Mouse (Mus musculus): ENCODE data around the gene Nfix. TPM values are rescaled to one million over a fixed set of nuclear protein-coding genes. Genes with fewer than 3 reads are reported as not detected.

Gene Nfix
- total and polyA plus RNA-seq, 2 experiments from 2014 or later, result 92.5 to 123 TPM

GRCm38 (mm10) chr8:84749519-84749918 lies 50.6 kb downstream of the Nfix start:
- no peak for TF ChIP-seq CTCF (IDR thresholded peaks at IDR 0.05; ENCODE audit: low read depth)
- ATAC-seq, result no peak
- Histone ChIP-seq H3K36me3 (ENCODE audit: insufficient read depth, low read length) (no peaks in the 10 kb centered on the region), H3K4me2 (ENCODE audit: low read depth, low read length) (peak overlapping the region; percentile 8; the same call in 1 of the 2 replicates), H3K27me3 (ENCODE audit: insufficient read depth, low read length) (no peaks in the 10 kb centered on the region), H3K4me1 (ENCODE audit: insufficient read depth, low read length) (peaks cover 19% of the 10 kb centered on the region), H3K9ac (replicated peaks; ENCODE audit: low read length) (no peak overlapping the region; the same call in 1 of the 2 replicates), H3K27ac (peak overlapping the region; percentile 58), H3K4me3 (ENCODE audit: low read length) (no peak overlapping the region), H3K9me3 (ENCODE audit: low read length) (no peaks in the 10 kb centered on the region)
- DNase-seq (ENCODE audit: low spot score), result no peak
- 45% methylated on average over 16 of the region's 16 CpGs for WGBS

DNA sequence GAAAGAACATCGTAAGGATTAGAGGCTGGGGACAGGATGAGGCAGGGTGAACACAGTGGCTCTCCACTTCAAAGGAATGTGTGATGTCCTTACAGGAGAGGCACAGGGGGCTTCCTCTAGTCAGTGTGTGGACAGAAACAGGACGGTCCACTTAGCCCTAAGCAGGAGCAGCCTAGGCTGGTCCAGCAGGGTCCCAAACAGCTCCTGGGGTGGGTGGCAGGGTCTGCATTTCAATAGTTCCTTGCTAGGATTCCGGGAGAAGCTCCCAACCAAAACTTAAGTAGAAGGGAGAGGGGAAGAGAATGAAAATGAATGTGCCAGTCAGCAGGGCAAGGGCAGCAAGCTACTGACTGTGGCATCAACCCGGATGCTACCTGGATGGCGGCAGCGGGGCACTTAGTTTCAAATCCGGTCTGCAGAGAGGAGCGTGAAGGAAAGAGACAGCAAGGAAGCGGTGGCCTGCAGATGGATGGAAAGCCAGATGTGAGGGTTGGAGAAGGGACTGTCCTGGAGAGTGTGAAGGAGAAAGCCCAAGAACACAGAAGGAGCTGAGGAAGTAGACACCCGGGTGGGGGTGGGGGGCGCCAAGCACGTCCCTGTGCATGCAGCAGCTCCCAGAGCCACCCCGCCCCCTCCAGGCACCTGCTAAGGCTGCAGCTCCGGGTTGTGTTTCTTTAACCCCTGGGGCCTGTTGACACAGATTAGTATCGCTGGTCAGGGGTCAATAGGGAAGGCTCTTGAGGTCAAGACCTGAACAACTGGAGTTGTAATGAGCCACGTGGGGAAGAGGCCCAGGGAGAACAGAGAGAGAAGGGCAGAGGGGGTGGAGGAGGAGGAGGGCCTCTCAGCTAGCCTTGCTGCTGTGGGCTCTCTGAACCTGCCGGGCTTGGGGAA lies 54.9 kb downstream of the Nfix start:
- DNase-seq (ENCODE audit: low spot score), result no peak
- H3K27ac ChIP-seq, result peak overlapping the region; percentile 59; the same call in 1 of the 2 replicates
- H3K9me3 ChIP-seq (ENCODE audit: low read length), result no peaks in the 10 kb centered on the region
- peaks cover 36% of the 10 kb centered on the region for H3K4me1 ChIP-seq (ENCODE audit: insufficient read depth, low read length)
- H3K36me3 ChIP-seq (ENCODE audit: insufficient read depth, low read length), result no peaks in the 10 kb centered on the region
- no peak overlapping the region for H3K4me2 ChIP-seq (ENCODE audit: low read depth, low read length)
- no peaks in the 10 kb centered on the region for H3K27me3 ChIP-seq (ENCODE audit: insufficient read depth, low read length)
- 13% methylated on average over 17 of the region's 17 CpGs for WGBS
- H3K9ac ChIP-seq (replicated peaks; ENCODE audit: low read length), result no peak overlapping the region; the same call in 1 of the 2 replicates
- no peak for TF ChIP-seq CTCF (IDR thresholded peaks at IDR 0.05; ENCODE audit: low read depth)
- no peak for ATAC-seq
- no peak overlapping the region for H3K4me3 ChIP-seq (ENCODE audit: low read length)

GRCm38 (mm10) chr8:84743517-84744420 lies 56.4 kb downstream of the Nfix start:
- Histone ChIP-seq H3K9ac (replicated peaks; ENCODE audit: low read length) (no peak overlapping the region), H3K27ac (peak overlapping the region; percentile 59), H3K4me1 (ENCODE audit: insufficient read depth, low read length) (peaks cover 36% of the 10 kb centered on the region), H3K36me3 (ENCODE audit: insufficient read depth, low read length) (no peaks in the 10 kb centered on the region), H3K4me2 (ENCODE audit: low read depth, low read length) (no peak overlapping the region; the same call in 1 of the 2 replicates), H3K4me3 (ENCODE audit: low read length) (no peak overlapping the region), H3K27me3 (ENCODE audit: insufficient read depth, low read length) (no peaks in the 10 kb centered on the region), H3K9me3 (ENCODE audit: low read length) (no peaks in the 10 kb centered on the region)
- no peak for TF ChIP-seq CTCF (IDR thresholded peaks at IDR 0.05; ENCODE audit: low read depth)
- 6% methylated on average over 17 of the region's 17 CpGs for whole genome bisulfite sequencing
- DNase-seq (ENCODE audit: low spot score), result peak; percentile 80
- peak; percentile 66 for ATAC-seq

DNA sequence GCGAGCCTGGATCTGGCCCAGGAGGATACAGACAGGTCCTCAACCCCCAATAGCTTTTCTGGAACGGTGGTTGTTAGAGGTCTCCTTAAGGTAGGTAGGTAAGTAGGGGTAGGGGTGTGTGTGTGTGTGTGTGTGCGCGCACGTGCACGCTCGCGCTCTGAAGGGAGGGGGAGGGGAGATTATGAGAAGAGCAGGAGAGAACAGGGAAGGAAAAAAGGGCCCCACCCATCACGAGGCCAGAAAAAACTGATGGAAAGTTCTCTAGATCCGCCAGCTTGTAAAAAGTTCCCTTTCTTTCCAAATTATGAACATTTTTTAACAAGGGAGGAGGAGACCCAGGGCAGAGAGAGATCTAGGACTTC lies 57.1 kb downstream of the Nfix start:
- peak overlapping the region; percentile 59 for H3K27ac ChIP-seq
- no peak overlapping the region for H3K4me3 ChIP-seq (ENCODE audit: low read length)
- H3K27me3 ChIP-seq (ENCODE audit: insufficient read depth, low read length), result no peaks in the 10 kb centered on the region
- WGBS, result 17% methylated on average over 10 of the region's 10 CpGs
- no peak for TF ChIP-seq CTCF (IDR thresholded peaks at IDR 0.05; ENCODE audit: low read depth)
- no peaks in the 10 kb centered on the region for H3K36me3 ChIP-seq (ENCODE audit: insufficient read depth, low read length)
- ATAC-seq (no peak), DNase-seq (ENCODE audit: low spot score) (no peak)
- no peaks in the 10 kb centered on the region for H3K9me3 ChIP-seq (ENCODE audit: low read length)
- peaks cover 41% of the 10 kb centered on the region for H3K4me1 ChIP-seq (ENCODE audit: insufficient read depth, low read length)
- no peak overlapping the region for H3K9ac ChIP-seq (replicated peaks; ENCODE audit: low read length)
- H3K4me2 ChIP-seq (ENCODE audit: low read depth, low read length), result no peak overlapping the region; the same call in 1 of the 2 replicates

- Histone ChIP-seq H3K9me3 (ENCODE audit: low read length) (no peaks in the 10 kb centered on the region), H3K4me1 (ENCODE audit: insufficient read depth, low read length) (peaks cover 47% of the 10 kb centered on the region), H3K36me3 (ENCODE audit: insufficient read depth, low read length) (no peaks in the 10 kb centered on the region), H3K4me2 (ENCODE audit: low read depth, low read length) (peak overlapping the region; percentile 19), H3K27ac (peak overlapping the region; percentile 59), H3K27me3 (ENCODE audit: insufficient read depth, low read length) (no peaks in the 10 kb centered on the region), H3K9ac (replicated peaks; ENCODE audit: low read length) (peak overlapping the region; percentile 22; the same call in 1 of the 2 replicates), H3K4me3 (ENCODE audit: low read length) (no peak overlapping the region)
- no peak for TF ChIP-seq CTCF (IDR thresholded peaks at IDR 0.05; ENCODE audit: low read depth)
- ATAC-seq, result peak; percentile 19; the same call in 1 of the 2 replicates
- DNase-seq (ENCODE audit: low spot score), result peak; percentile 55
- 14% methylated on average over 32 of the region's 32 CpGs for WGBS
Observed at GRCm38 (mm10) chr8:84742171-84743053, 57.7 kb downstream of the Nfix start.

All from hindbrain, postnatal 0 days (tissue).